Mouse (Mus musculus): ENCODE results near the gene Tomt.

GRCm38 (mm10) chr7:101939758-101940157 is 33.6 kb upstream of the Tomt start:
- TF ChIP-seq POLR2A (IDR thresholded peaks at IDR 0.05; ENCODE audit: borderline replicate concordance, insufficient read depth, low read length) = no peak
- no peak for TF ChIP-seq CTCF (IDR thresholded peaks at IDR 0.05; ENCODE audit: borderline replicate concordance, insufficient read depth, low read depth, low read length)

Data from cerebellum, adult 2 months (tissue).